Mouse (Mus musculus): ENCODE data around the gene H2-DMb1. TPM values are rescaled to one million over a fixed set of nuclear protein-coding genes. Genes with fewer than 3 reads are reported as not detected.

Gene H2-DMb1
- polyA plus RNA-seq, 1 experiment from 2014 or later = 0.39 TPM

GRCm38 (mm10) chr17:34192852-34193251 is 40.0 kb downstream of the H2-DMb1 start:
- H3K36me3 ChIP-seq = no peaks in the 10 kb centered on the region
- no peak for DNase-seq (ENCODE audit: low spot score)
- H3K4me1 ChIP-seq = peaks cover 15% of the 10 kb centered on the region
- peaks cover 99% of the 10 kb centered on the region for H3K27me3 ChIP-seq (ENCODE audit: low read depth, poor library complexity, severe bottlenecking)
- H3K4me3 ChIP-seq = no peak overlapping the region
- no peaks in the 10 kb centered on the region for H3K9me3 ChIP-seq (replicated peaks)
- no peak overlapping the region for H3K27ac ChIP-seq (replicated peaks)
- WGBS = 23% methylated on average over 16 of the region's 16 CpGs

- Histone ChIP-seq H3K9me3 (replicated peaks) (no peaks in the 10 kb centered on the region), H3K4me1 (peaks cover 15% of the 10 kb centered on the region), H3K4me3 (no peak overlapping the region), H3K27ac (replicated peaks) (no peak overlapping the region), H3K36me3 (no peaks in the 10 kb centered on the region), H3K27me3 (ENCODE audit: low read depth, poor library complexity, severe bottlenecking) (peaks cover 99% of the 10 kb centered on the region)
- 54% methylated on average over 8 of the region's 8 CpGs for WGBS
- DNase-seq (ENCODE audit: low spot score) = no peak
Observed at GRCm38 (mm10) chr17:34193468-34193867, 40.6 kb downstream of the H2-DMb1 start.

DNA sequence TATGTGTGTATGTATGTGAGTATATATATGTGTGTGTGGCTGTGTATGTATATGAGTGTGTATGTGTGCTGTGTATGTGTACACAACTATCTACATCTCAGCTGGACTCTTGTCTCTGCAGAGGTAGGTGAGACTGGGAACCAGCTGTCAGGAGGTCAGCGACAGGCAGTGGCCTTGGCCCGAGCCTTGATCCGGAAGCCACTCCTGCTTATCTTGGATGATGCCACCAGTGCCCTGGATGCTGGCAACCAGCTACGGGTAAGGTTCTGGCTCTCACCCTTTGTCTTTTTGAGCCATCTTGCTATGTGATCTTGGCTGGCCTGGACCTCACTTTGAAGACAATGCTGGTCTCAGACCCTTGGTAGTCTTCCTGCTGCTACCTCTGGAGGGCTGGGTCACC is 41.9 kb downstream of the H2-DMb1 start:
- no peak overlapping the region for H3K27ac ChIP-seq (replicated peaks)
- no peak for DNase-seq (ENCODE audit: low spot score)
- peaks cover 18% of the 10 kb centered on the region for H3K4me1 ChIP-seq
- H3K27me3 ChIP-seq (ENCODE audit: low read depth, poor library complexity, severe bottlenecking) = peaks cover 99% of the 10 kb centered on the region
- H3K9me3 ChIP-seq (replicated peaks) = no peaks in the 10 kb centered on the region
- 79% methylated on average over 4 of the region's 4 CpGs for WGBS
- no peak overlapping the region for H3K4me3 ChIP-seq
- no peaks in the 10 kb centered on the region for H3K36me3 ChIP-seq

GRCm38 (mm10) chr17:34196491-34196890 is 43.6 kb downstream of the H2-DMb1 start:
- H3K27me3 ChIP-seq (ENCODE audit: low read depth, poor library complexity, severe bottlenecking) = peaks cover 99% of the 10 kb centered on the region
- H3K36me3 ChIP-seq = no peaks in the 10 kb centered on the region
- 29% methylated on average over 12 of the region's 12 CpGs for WGBS
- H3K4me1 ChIP-seq = peaks cover 18% of the 10 kb centered on the region
- H3K9me3 ChIP-seq (replicated peaks) = no peaks in the 10 kb centered on the region
- H3K4me3 ChIP-seq = no peak overlapping the region
- DNase-seq (ENCODE audit: low spot score) = no peak
- no peak overlapping the region for H3K27ac ChIP-seq (replicated peaks)

GRCm38 (mm10) chr17:34196941-34197894 is 44.3 kb downstream of the H2-DMb1 start, which contains the start of gene Psmb8:
Psmb8 (plus strand) TSS chr17:34197721.
- Histone ChIP-seq H3K36me3 (no peaks in the 10 kb centered on the region), H3K9me3 (replicated peaks) (no peaks in the 10 kb centered on the region), H3K27ac (replicated peaks) (no peak within 1 kb of the TSS), H3K4me3 (peak within 1 kb of the TSS; percentile 50), H3K4me1 (peaks cover 18% of the 10 kb centered on the region), H3K27me3 (ENCODE audit: low read depth, poor library complexity, severe bottlenecking) (peaks cover 93% of the 10 kb centered on the region)
- WGBS = 4% methylated on average over 41 of the region's 41 CpGs
- peak; percentile 83 for DNase-seq (ENCODE audit: low spot score)

- H3K27ac ChIP-seq (replicated peaks) = no peak overlapping the region
- H3K36me3 ChIP-seq = no peaks in the 10 kb centered on the region
- peak overlapping the region; percentile 50 for H3K4me3 ChIP-seq
- H3K9me3 ChIP-seq (replicated peaks) = no peaks in the 10 kb centered on the region
- DNase-seq (ENCODE audit: low spot score) = no peak
- peaks cover 90% of the 10 kb centered on the region for H3K27me3 ChIP-seq (ENCODE audit: low read depth, poor library complexity, severe bottlenecking)
- 3% methylated on average over 32 of the region's 32 CpGs for WGBS
- peaks cover 18% of the 10 kb centered on the region for H3K4me1 ChIP-seq
Observed at GRCm38 (mm10) chr17:34197904-34198520, 45.1 kb downstream of the H2-DMb1 start.

- H3K4me1 ChIP-seq = peaks cover 18% of the 10 kb centered on the region
- DNase-seq (ENCODE audit: low spot score) = no peak
- peaks cover 90% of the 10 kb centered on the region for H3K27me3 ChIP-seq (ENCODE audit: low read depth, poor library complexity, severe bottlenecking)
- H3K9me3 ChIP-seq (replicated peaks) = no peaks in the 10 kb centered on the region
- 5% methylated on average over 11 of the region's 11 CpGs for WGBS
- H3K4me3 ChIP-seq = peak overlapping the region; percentile 50
- no peaks in the 10 kb centered on the region for H3K36me3 ChIP-seq
- no peak overlapping the region for H3K27ac ChIP-seq (replicated peaks)
Observed at GRCm38 (mm10) chr17:34198521-34198912, 45.6 kb downstream of the H2-DMb1 start.

GRCm38 (mm10) chr17:34199050-34199619 is 46.3 kb downstream of the H2-DMb1 start:
- WGBS = 67% methylated on average over 12 of the region's 12 CpGs
- H3K27me3 ChIP-seq (ENCODE audit: low read depth, poor library complexity, severe bottlenecking) = peaks cover 90% of the 10 kb centered on the region
- no peak for DNase-seq (ENCODE audit: low spot score)
- H3K27ac ChIP-seq (replicated peaks) = no peak overlapping the region
- no peaks in the 10 kb centered on the region for H3K36me3 ChIP-seq
- H3K9me3 ChIP-seq (replicated peaks) = no peaks in the 10 kb centered on the region
- H3K4me3 ChIP-seq = no peak overlapping the region
- peaks cover 18% of the 10 kb centered on the region for H3K4me1 ChIP-seq

DNA sequence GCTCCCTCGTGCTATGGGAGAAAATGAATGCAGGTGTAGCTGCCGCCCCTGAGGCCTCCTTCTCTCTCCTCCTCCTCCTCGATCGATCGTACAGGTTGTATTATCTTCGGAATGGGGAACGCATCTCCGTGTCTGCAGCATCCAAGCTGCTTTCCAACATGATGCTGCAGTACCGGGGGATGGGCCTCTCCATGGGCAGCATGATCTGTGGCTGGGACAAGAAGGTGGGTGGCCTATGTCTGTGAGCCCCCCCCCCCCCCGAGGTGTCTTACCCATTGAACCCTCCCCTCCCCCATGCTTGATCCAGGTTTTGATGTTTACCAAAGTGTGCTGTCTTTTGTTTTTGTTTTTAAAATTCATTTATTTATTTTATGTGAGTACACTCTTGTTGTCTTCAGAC is 47.2 kb downstream of the H2-DMb1 start:
- WGBS = 83% methylated on average over 10 of the region's 10 CpGs
- no peak for DNase-seq (ENCODE audit: low spot score)
- H3K27ac ChIP-seq (replicated peaks) = no peak overlapping the region
- no peaks in the 10 kb centered on the region for H3K9me3 ChIP-seq (replicated peaks)
- peaks cover 24% of the 10 kb centered on the region for H3K4me1 ChIP-seq
- H3K27me3 ChIP-seq (ENCODE audit: low read depth, poor library complexity, severe bottlenecking) = peaks cover 90% of the 10 kb centered on the region
- no peak overlapping the region for H3K4me3 ChIP-seq
- H3K36me3 ChIP-seq = no peaks in the 10 kb centered on the region

DNA sequence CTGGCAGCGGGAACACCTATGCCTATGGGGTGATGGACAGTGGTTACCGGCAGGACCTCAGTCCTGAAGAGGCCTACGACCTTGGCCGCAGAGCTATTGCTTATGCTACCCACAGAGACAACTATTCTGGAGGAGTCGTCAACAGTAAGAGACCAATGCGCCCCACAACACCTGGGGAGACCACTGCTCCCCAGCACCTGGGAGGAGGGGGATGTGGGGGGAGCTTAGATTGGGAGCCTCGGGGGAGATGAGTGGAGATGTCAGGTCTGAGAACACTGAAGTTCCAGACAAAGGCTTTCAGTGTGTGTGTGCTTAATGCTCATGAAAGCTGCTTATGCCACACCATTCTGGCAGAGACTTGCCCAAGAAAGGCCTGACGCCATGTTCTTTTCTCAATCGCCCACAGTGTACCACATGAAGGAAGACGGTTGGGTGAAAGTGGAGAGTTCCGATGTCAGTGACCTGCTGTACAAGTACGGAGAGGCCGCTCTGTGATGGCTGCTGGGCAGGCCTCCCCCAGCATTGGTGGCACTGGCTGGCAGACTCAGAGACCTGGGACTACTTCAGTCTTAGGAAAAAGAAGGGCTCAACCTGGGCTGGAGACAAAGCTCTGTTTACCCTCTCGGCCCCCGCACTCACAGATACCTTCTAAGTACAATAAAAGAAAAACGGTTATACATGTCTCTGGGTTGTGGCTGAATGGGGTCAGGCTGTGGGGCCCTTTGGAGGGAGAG is 48.1 kb downstream of the H2-DMb1 start:
- DNase-seq (ENCODE audit: low spot score) = no peak
- WGBS = 86% methylated on average over 16 of the region's 16 CpGs
- Histone ChIP-seq H3K36me3 (no peaks in the 10 kb centered on the region), H3K4me3 (no peak overlapping the region), H3K27me3 (ENCODE audit: low read depth, poor library complexity, severe bottlenecking) (peaks cover 90% of the 10 kb centered on the region), H3K4me1 (peaks cover 31% of the 10 kb centered on the region), H3K27ac (replicated peaks) (no peak overlapping the region), H3K9me3 (replicated peaks) (no peaks in the 10 kb centered on the region)

DNA sequence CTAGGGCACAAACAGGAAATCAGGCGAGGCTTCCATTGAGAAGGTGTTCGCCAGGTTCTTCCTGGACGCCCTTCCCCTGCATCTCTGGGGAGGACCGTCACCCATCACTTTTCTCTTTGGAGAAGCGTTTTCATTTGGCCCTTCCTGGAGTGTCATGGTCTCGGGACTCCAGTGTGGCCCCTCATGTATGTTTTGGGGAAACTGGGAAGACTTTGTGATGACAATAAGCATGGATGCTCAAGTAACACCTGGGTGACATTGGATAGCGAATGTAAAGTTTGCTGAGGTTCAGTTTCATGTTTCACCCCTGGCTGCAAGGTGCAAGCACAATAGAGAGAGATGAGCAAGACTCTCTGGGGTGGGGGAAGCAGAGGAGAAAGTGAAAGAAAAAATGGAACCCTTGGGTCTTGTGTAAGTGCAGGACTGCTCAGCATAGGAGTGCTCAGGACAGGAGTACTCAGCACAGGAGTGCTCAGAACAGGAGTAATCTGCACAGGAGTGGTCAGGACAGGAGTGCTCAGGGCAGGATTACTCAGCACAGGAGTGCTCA is 48.7 kb downstream of the H2-DMb1 start:
- Histone ChIP-seq H3K27ac (replicated peaks) (no peak overlapping the region), H3K4me3 (no peak overlapping the region), H3K4me1 (peaks cover 31% of the 10 kb centered on the region), H3K27me3 (ENCODE audit: low read depth, poor library complexity, severe bottlenecking) (peaks cover 90% of the 10 kb centered on the region), H3K9me3 (replicated peaks) (no peaks in the 10 kb centered on the region), H3K36me3 (no peaks in the 10 kb centered on the region)
- DNase-seq (ENCODE audit: low spot score) = no peak
- 70% methylated on average over 7 of the region's 7 CpGs for WGBS

- no peak overlapping the region for H3K4me3 ChIP-seq
- H3K27ac ChIP-seq (replicated peaks) = no peak overlapping the region
- no peak for DNase-seq (ENCODE audit: low spot score)
- WGBS = 79% methylated on average over 4 of the region's 4 CpGs
- H3K4me1 ChIP-seq = peaks cover 21% of the 10 kb centered on the region
- H3K27me3 ChIP-seq (ENCODE audit: low read depth, poor library complexity, severe bottlenecking) = peaks cover 86% of the 10 kb centered on the region
- no peaks in the 10 kb centered on the region for H3K36me3 ChIP-seq
- no peaks in the 10 kb centered on the region for H3K9me3 ChIP-seq (replicated peaks)
Observed at GRCm38 (mm10) chr17:34202760-34203442, 50.0 kb downstream of the H2-DMb1 start.
